Mouse (Mus musculus): ENCODE results near the gene Scn8a. TPM values are rescaled to one million over a fixed set of nuclear protein-coding genes. Genes with fewer than 3 reads are reported as not detected.

Gene Scn8a
- polyA plus RNA-seq, 1 experiment from 2014 or later: 22.7 TPM

DNA sequence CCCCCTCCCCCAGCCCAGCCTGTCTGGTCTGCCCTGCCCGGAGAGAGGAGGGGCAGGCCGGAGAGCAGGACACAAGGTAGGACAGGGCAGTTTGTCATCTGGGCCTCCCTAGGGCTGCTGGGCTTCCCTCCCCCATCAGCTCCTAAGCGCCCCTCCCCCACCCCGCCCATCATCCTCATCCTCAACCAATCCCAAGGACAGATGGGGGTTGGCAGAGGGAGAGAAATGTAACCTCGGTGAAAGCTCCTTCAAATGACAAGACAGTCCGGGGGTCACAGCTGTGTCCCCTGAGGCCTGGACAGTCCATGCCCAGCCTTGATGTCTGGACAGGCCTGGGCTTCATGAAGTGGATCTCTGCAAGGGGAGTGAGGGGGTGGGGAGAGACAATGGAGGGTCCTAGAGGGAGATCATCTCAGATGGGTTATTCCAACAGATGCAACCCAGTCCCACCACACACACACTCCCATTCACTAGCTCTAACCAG is 196.7 kb downstream of the Scn8a start:
- no peak overlapping the region for H3K4me3 ChIP-seq
- H3K4me2 ChIP-seq: no peak overlapping the region
- H3K27ac ChIP-seq: no peak overlapping the region
- no peak overlapping the region for H3K9ac ChIP-seq
- no peaks in the 10 kb centered on the region for H3K36me3 ChIP-seq (replicated peaks)
- WGBS: 8% methylated on average over 6 of the region's 6 CpGs
- H3K4me1 ChIP-seq: peaks cover 31% of the 10 kb centered on the region
- no peaks in the 10 kb centered on the region for H3K9me3 ChIP-seq
- H3K27me3 ChIP-seq (replicated peaks): no peaks in the 10 kb centered on the region
- ATAC-seq (replicated peaks): peak; percentile 40; the same call in 1 of the 2 replicates

DNA sequence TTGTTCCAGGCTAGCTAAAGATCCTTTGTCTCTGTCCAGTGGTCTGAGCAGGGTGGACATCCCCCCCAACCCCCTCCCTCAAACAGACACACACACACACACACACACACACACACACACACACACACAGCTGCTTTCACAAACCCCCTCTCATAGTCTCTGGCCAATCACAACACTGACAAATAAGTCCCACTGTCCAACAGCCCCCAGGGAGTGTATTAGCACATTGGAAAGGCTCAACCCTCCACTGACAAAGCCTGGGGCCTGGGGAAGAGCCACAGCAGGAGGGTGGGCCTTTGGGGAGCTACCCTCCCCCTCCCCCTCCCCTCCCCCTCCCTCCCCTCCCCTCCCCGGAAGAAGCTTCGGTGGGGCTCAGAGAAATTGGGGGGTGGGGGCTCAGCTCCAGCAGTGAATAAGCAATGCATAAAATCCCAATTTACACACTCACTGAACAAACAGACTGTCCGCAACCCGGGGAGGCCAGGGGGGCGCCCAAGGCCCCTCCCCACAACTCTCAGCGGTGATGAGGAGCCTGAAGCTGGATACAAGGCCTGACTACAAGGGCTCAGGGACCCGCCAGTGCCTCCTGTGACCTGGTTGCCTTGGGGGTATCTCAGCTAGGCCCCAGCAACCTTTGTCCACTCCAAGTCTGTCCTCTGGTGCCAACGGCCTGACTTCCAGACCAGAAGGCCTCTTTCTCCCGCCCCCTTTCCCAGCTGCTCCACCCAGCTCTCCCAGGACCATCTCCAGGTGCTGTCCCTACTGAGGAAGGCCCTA is 197.4 kb downstream of the Scn8a start:
- ATAC-seq (replicated peaks): 0 out of 2 replicates have a peak, but pooled peaks have one; percentile 28
- Histone ChIP-seq H3K27me3 (replicated peaks) (no peaks in the 10 kb centered on the region), H3K9ac (no peak overlapping the region), H3K27ac (no peak overlapping the region), H3K4me3 (no peak overlapping the region), H3K4me2 (no peak overlapping the region), H3K4me1 (peaks cover 29% of the 10 kb centered on the region), H3K9me3 (no peaks in the 10 kb centered on the region), H3K36me3 (replicated peaks) (no peaks in the 10 kb centered on the region)
- WGBS: 14% methylated on average over 4 of the region's 9 CpGs

DNA sequence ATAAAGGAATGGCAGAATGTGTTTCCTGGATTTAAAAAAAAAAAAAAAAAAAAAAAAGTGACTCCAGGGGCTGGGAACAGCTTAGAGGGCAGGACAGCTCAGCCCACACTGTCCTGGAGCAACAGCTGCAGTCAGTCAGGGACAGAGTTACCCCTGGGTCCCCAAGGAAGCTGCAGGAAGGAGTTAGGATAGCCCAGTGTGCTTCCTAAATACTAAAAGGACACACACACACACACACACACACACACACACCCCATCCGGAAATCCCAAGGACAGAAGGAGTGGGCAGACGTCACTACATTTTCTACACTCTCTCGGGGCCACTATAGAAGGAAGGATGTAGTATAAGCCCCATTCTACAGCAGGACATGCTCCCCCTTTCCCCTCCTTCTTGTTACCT is 198.4 kb downstream of the Scn8a start:
- no peak for ATAC-seq (replicated peaks)
- 46% methylated on average over 3 of the region's 3 CpGs for WGBS
- no peak overlapping the region for H3K4me2 ChIP-seq
- no peak overlapping the region for H3K9ac ChIP-seq
- no peak overlapping the region for H3K27ac ChIP-seq
- H3K4me1 ChIP-seq: peaks cover 28% of the 10 kb centered on the region
- H3K9me3 ChIP-seq: no peaks in the 10 kb centered on the region
- no peaks in the 10 kb centered on the region for H3K27me3 ChIP-seq (replicated peaks)
- H3K36me3 ChIP-seq (replicated peaks): no peaks in the 10 kb centered on the region
- H3K4me3 ChIP-seq: no peak overlapping the region

DNA sequence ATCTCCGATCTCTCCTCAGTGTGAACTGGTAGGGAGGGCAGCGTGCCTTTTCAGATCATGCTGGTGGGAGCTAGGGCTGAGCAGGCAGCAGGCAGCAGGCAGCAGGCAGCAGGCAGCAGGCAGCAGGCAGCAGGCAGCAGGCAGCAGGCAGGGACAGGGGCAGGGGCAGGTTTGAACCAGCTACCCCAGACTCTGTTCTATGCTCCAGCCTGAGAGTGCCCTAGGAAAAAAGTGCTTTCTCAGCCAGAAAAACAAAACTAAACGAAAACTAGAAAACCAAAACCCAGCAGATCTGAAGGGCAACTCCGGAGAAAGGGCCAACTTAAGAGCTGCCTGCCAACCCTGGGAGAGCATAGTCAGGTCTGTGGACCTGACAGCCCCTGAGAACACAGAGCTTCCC is 199.0 kb downstream of the Scn8a start:
- H3K36me3 ChIP-seq (replicated peaks): no peaks in the 10 kb centered on the region
- H3K4me2 ChIP-seq: no peak overlapping the region
- no peak overlapping the region for H3K27ac ChIP-seq
- H3K4me1 ChIP-seq: peaks cover 28% of the 10 kb centered on the region
- no peaks in the 10 kb centered on the region for H3K9me3 ChIP-seq
- ATAC-seq (replicated peaks): no peak
- no peaks in the 10 kb centered on the region for H3K27me3 ChIP-seq (replicated peaks)
- WGBS: 50% methylated on average over 4 of the region's 4 CpGs
- no peak overlapping the region for H3K4me3 ChIP-seq
- no peak overlapping the region for H3K9ac ChIP-seq

DNA sequence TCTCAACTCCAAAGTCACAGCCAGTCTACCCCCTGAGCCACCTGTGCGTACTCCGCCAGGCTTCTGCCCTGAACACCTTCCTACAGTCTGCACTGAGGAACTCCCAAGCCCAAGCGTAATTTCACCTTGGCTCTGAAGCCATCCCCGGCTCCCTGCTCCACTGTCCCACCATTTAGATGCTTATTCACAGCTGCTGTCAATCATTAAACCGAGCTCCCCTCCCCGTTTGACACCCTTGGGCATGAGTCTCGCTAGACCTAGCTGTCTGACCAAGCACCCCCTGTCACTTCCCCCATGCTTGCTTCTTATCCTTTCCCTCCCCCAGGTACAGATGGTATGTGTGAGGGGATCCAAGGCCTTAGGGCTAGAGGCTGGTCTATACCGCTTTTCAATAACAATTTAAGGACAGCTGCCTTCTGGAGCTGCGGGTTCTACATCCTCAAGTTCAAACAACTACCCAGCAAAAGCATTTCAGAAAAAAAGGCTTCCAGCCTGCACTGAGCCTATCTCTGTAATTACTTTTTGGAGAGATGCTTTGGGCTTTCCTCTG is 200.1 kb downstream of the Scn8a start:
- Histone ChIP-seq H3K4me1 (peaks cover 28% of the 10 kb centered on the region), H3K27me3 (replicated peaks) (no peaks in the 10 kb centered on the region), H3K9me3 (no peaks in the 10 kb centered on the region), H3K4me3 (no peak overlapping the region), H3K4me2 (no peak overlapping the region), H3K27ac (no peak overlapping the region), H3K9ac (no peak overlapping the region), H3K36me3 (replicated peaks) (no peaks in the 10 kb centered on the region)
- no peak for ATAC-seq (replicated peaks)
- 46% methylated on average over 9 of the region's 9 CpGs for WGBS

DNA sequence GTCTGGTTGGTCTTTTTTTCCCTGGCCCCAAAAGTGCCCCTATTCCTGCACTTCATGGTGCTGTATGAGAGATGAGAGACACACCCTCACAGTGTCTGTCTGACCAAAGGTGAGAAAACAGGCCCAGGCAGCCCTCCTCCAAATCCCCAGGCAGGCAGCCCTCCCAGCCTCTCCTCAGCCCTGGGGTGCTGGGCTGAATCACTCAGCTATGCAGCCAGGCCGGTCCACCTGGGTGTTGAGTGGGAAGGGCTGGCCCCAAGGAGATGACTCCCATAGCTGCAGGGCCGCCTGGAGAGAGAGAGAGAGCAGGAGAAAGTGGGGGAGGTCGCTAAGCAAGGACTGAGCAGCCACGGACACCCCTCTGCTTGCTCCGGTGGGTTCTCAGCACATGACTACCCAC is 201.1 kb downstream of the Scn8a start:
- H3K27ac ChIP-seq: no peak overlapping the region

DNA sequence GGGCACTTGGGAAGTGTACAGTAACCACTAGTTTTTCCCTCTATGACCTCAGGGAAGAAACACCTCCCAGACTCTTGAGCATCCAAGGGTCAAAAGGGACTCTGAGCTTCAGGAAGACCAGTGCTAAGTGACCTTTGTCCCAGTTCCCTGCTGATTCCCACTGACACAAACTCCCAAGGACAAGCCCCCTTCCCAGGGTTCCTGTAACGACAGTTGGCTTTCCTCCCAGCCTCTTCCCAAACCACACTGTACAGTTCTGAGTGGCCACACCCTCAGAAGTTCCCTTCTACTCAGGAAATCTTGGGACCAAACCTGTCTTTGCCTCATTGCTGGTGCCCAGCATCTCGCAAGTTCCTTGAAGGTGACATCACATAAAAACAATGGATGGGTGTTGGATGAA is 203.1 kb downstream of the Scn8a start:
- no peak overlapping the region for H3K4me2 ChIP-seq
- ATAC-seq (replicated peaks): no peak
- H3K9me3 ChIP-seq: no peaks in the 10 kb centered on the region
- no peak overlapping the region for H3K9ac ChIP-seq
- H3K27me3 ChIP-seq (replicated peaks): 0 out of 2 replicates have a peak, but pooled peaks cover 3% of the 10 kb centered on the region
- no peak overlapping the region for H3K4me3 ChIP-seq
- WGBS: 73% methylated on average over 2 of the region's 2 CpGs
- peaks cover 31% of the 10 kb centered on the region for H3K4me1 ChIP-seq
- no peaks in the 10 kb centered on the region for H3K36me3 ChIP-seq (replicated peaks)
- no peak overlapping the region for H3K27ac ChIP-seq

More for the DNA sequence above, 201.1 kb downstream of the Scn8a start:
- Histone ChIP-seq H3K4me3 (no peak overlapping the region), H3K9ac (no peak overlapping the region), H3K27me3 (replicated peaks) (no peaks in the 10 kb centered on the region), H3K4me2 (no peak overlapping the region), H3K36me3 (replicated peaks) (no peaks in the 10 kb centered on the region), H3K4me1 (peaks cover 29% of the 10 kb centered on the region), H3K9me3 (no peaks in the 10 kb centered on the region)
- no peak for ATAC-seq (replicated peaks)
- 36% methylated on average over 5 of the region's 5 CpGs for WGBS

DNA sequence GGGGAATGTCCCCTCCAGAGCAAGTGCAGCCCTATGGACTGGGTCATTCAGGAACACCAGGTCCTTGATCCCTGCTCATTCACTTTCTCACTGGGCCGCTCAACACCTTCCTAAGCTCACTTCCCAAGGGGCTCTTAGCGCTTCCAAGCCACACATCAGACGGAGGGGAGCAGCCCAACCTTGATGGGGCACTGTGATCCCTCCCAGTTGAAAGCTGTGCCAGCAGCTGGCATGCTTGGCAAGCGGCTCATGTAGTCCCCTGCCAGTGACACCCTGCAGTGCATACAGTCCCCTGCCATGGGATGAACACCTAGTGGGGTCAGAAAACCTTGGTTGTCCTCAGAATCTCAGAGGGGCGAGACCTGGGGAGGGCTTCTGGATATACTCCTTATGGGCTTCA is 204.4 kb downstream of the Scn8a start:
- H3K4me1 ChIP-seq: peaks cover 42% of the 10 kb centered on the region
- ATAC-seq (replicated peaks): no peak
- no peak overlapping the region for H3K27ac ChIP-seq
- 59% methylated on average over 5 of the region's 5 CpGs for WGBS
- no peak overlapping the region for H3K9ac ChIP-seq
- H3K36me3 ChIP-seq (replicated peaks): no peaks in the 10 kb centered on the region
- H3K4me3 ChIP-seq: no peak overlapping the region
- 0 out of 2 replicates have a peak, but pooled peaks cover 3% of the 10 kb centered on the region for H3K27me3 ChIP-seq (replicated peaks)
- no peak overlapping the region for H3K4me2 ChIP-seq
- no peaks in the 10 kb centered on the region for H3K9me3 ChIP-seq

DNA sequence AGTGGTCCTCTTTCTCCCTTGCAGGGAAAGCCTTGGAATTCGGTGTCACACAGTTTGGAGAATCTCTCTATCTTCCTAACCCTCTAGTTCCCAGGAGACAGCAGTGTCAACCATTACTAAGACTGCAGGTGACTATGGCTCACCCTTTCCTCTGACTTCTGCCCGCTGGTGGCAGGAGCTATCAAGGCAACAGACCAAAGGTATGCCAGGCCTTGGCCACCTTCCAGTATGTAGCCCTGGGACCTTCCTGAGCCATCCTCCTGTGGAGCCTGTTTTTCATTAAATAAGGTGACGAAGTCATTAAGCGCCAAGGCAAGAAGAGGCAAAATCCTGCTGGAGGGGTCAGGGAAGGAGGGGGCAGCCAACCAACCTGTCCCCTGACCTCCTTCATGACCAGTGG is 205.5 kb downstream of the Scn8a start:
- H3K4me1 ChIP-seq: peaks cover 34% of the 10 kb centered on the region
- H3K4me2 ChIP-seq: no peak overlapping the region
- WGBS: 83% methylated on average over 4 of the region's 4 CpGs
- peaks cover 4% of the 10 kb centered on the region; the same call in 1 of the 2 replicates for H3K27me3 ChIP-seq (replicated peaks)
- H3K27ac ChIP-seq: no peak overlapping the region
- ATAC-seq (replicated peaks): no peak
- no peak overlapping the region for H3K4me3 ChIP-seq
- no peaks in the 10 kb centered on the region for H3K36me3 ChIP-seq (replicated peaks)
- no peak overlapping the region for H3K9ac ChIP-seq
- no peaks in the 10 kb centered on the region for H3K9me3 ChIP-seq

DNA sequence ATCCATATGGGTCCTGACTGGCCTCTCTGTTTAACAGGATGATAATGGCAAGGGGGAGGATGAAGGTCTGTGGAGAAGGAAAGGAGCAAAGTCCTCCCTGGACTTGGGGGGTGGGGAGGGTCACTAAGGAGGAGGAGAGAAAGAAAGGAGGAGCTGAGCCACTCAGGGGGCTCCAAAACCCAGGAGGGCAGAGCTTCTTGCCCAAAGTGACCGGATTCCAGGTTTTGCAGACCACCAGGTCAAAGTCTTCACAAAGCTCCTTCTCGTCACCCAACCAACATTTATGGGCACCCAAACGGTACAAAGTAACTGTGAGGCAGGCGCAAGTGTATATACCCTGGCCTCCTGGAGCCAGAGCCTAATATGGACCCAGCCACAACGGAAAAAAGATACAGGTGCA is 206.0 kb downstream of the Scn8a start:
- Histone ChIP-seq H3K4me2 (peak overlapping the region; percentile 82), H3K4me3 (peak overlapping the region; percentile 60), H3K9me3 (no peaks in the 10 kb centered on the region), H3K4me1 (peaks cover 33% of the 10 kb centered on the region), H3K27ac (peak overlapping the region; percentile 18; the same call in 1 of the 2 replicates), H3K9ac (no peak overlapping the region), H3K27me3 (replicated peaks) (peaks cover 7% of the 10 kb centered on the region), H3K36me3 (replicated peaks) (no peaks in the 10 kb centered on the region)
- ATAC-seq (replicated peaks): no peak
- 15% methylated on average over 5 of the region's 5 CpGs for WGBS

DNA sequence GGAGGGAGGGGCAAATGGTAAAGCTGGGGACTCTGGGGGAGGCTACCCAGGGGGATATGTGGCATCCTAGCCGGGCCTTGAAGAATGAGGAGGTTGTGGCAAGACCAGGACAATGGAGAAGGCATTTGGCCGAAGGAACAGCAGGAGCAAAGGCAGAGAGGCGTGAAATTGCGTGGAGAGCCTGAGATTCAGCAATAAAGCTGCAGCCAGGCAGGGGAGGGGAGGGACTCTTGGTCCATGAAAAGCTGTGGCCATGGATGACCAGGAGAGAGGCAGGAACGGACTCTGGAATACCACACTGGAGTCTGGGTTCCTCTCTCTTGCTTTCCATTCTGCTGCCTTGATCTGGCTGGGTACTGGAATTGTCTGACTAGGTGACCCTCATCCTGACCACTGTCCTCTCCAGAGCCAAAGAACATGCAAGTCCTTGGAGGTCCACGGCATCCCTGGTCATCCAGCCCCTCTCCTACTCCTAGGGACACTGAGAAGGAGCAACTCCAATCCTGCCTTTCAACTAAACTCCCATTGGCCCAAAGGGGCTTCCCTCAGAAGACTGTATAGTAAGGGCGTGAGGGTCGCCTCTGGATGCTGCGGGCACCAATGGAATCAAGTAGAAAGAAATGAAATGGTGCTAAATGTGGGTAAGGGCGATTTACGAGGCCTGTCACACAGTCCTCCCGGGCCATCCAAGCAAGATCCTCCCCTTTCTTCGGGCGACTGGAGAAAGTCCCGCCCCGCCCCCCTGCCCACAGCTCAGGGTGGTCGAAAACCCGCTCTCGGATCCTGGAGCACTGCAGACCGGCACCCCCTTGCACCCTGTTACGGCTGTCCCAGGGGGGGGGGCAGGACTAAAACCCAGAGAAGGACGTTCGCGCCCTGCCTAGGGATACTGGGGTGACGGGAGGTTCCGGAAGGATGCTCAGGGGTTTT is 206.7 kb downstream of the Scn8a start:
- Histone ChIP-seq H3K9me3 (no peaks in the 10 kb centered on the region), H3K4me2 (peak overlapping the region; percentile 82), H3K27ac (peak overlapping the region; percentile 31; the same call in 1 of the 2 replicates), H3K4me3 (peak overlapping the region; percentile 60), H3K36me3 (replicated peaks) (no peaks in the 10 kb centered on the region), H3K27me3 (replicated peaks) (peaks cover 7% of the 10 kb centered on the region), H3K4me1 (peaks cover 33% of the 10 kb centered on the region), H3K9ac (no peak overlapping the region)
- 4% methylated on average over 26 of the region's 26 CpGs for WGBS
- no peak for ATAC-seq (replicated peaks)

Measured in midbrain, embryonic 15.5 days (tissue).